Mouse (Mus musculus) limb, embryonic 12.5 days (tissue): ENCODE measurements around the gene A4galt. TPM values are rescaled to one million over a fixed set of nuclear protein-coding genes. Genes with fewer than 3 reads are reported as not detected.
A peak's percentile ranks its signal among the peaks of the same experiment; 100 is the strongest.

Experiments
- ATAC-seq: fragments of 200-750 bp; cut with Nextera tagmentation; 2 replicates; pipeline ENCODE4 v1.8.0; 2017; ENCODE audit warnings: low read depth, moderate TSS enrichment; ENCODE audit not compliant: insufficient number of reproducible peaks, insufficient read depth, low FRiP score, low TSS enrichment
- H3K27ac ChIP-seq: fragments of 300-500 bp; sonication (generic); 2 replicates; pipeline ENCODE4 v1.5.1; 2016; ENCODE audit warnings: mild to moderate bottlenecking, moderate library complexity
- H3K27me3 ChIP-seq: fragments of 300-500 bp; sonication (generic); 2 replicates; pipeline ENCODE4 v1.6.1; 2016; ENCODE audit warnings: mild to moderate bottlenecking, moderate library complexity
- H3K36me3 ChIP-seq: fragments of 300-500 bp; sonication (generic); 2 replicates; pipeline ENCODE4 v1.6.1; 2016; ENCODE audit warnings: mild to moderate bottlenecking, moderate library complexity
- H3K4me1 ChIP-seq: fragments of 300-500 bp; sonication (generic); replicated peaks from 2 replicates; pipeline ENCODE4 v1.6.1; 2016
- H3K4me2 ChIP-seq: fragments of 300-500 bp; sonication (generic); 2 replicates; pipeline ENCODE4 v1.6.1; 2016; ENCODE audit warnings: mild to moderate bottlenecking, moderate library complexity
- H3K4me3 ChIP-seq: fragments of 300-500 bp; sonication (generic); replicated peaks from 2 replicates; pipeline ENCODE4 v1.5.1; 2016; ENCODE audit warnings: mild to moderate bottlenecking
- H3K9ac ChIP-seq: fragments of 300-500 bp; sonication (generic); replicated peaks from 2 replicates; pipeline ENCODE4 v1.6.1; 2016; ENCODE audit warnings: mild to moderate bottlenecking, moderate library complexity
- H3K9me3 ChIP-seq: fragments of 300-500 bp; sonication (generic); 2 replicates; pipeline ENCODE4 v1.6.1; 2016; ENCODE audit warnings: mild to moderate bottlenecking, moderate library complexity
- WGBS: fragments of 180-500 bp; shearing (Covaris S2); methylation state at CpG from one replicate; pipeline ENCODE4 v1.1.7; 2016; 5-methylcytosine and 5-hydroxymethylcytosine counted together
- polyA plus RNA-seq: library from polyadenylated mRNA; unstranded; fragments of >200 nt; fragmentation: Nextera tagmentation; extraction: Ambion mirVana; gene quantifications from 2 replicates; pipeline ENCODE4 v1.2.1, GENCODE M21; 2016

Gene A4galt
- polyA plus RNA-seq, result 0.16 TPM in 1 of 2 replicates, not detected in the other

- H3K36me3 ChIP-seq, result no peaks in the 10 kb centered on the region
- H3K4me3 ChIP-seq, result peak within 1 kb of the TSS; percentile 52
- peaks cover 12% of the 10 kb centered on the region for H3K4me1 ChIP-seq
- 1% methylated on average over 66 of the region's 66 CpGs for WGBS
- peak within 1 kb of the TSS; percentile 94 for H3K4me2 ChIP-seq
- H3K9ac ChIP-seq, result peak within 1 kb of the TSS; percentile 56
- ATAC-seq, result peak; percentile 47; the same call in 1 of the 2 replicates
- H3K9me3 ChIP-seq, result peaks cover 3% of the 10 kb centered on the region; the same call in 1 of the 2 replicates
- H3K27ac ChIP-seq, result no peak within 1 kb of the TSS
- H3K27me3 ChIP-seq, result peaks cover 57% of the 10 kb centered on the region
Measured at GRCm38 (mm10) chr15:83251176-83252004, at the start of gene A4galt. Gene A4galt (minus strand): TSS chr15:83251774.

- no peak overlapping the region for H3K27ac ChIP-seq
- peaks cover 48% of the 10 kb centered on the region for H3K36me3 ChIP-seq
- no peaks in the 10 kb centered on the region for H3K27me3 ChIP-seq
- no peaks in the 10 kb centered on the region for H3K9me3 ChIP-seq
- no peak for ATAC-seq
- H3K4me1 ChIP-seq, result peaks cover 14% of the 10 kb centered on the region
- 55% methylated on average over 10 of the region's 10 CpGs for whole genome bisulfite sequencing
- H3K9ac ChIP-seq, result no peak overlapping the region
- H3K4me2 ChIP-seq, result no peak overlapping the region
- no peak overlapping the region for H3K4me3 ChIP-seq
Measured at GRCm38 (mm10) chr15:83299916-83300582, 48.5 kb upstream of the A4galt start.

GRCm38 (mm10) chr15:83299450-83299849 lies 47.9 kb upstream of the A4galt start:
- Histone ChIP-seq H3K4me2 (no peak overlapping the region), H3K36me3 (peaks cover 42% of the 10 kb centered on the region), H3K9ac (no peak overlapping the region), H3K4me1 (peaks cover 15% of the 10 kb centered on the region), H3K4me3 (no peak overlapping the region), H3K9me3 (no peaks in the 10 kb centered on the region), H3K27me3 (no peaks in the 10 kb centered on the region), H3K27ac (no peak overlapping the region)
- 96% methylated on average over 7 of the region's 7 CpGs for WGBS
- no peak for ATAC-seq

GRCm38 (mm10) chr15:83298810-83299209 lies 47.2 kb upstream of the A4galt start:
- no peaks in the 10 kb centered on the region for H3K27me3 ChIP-seq
- H3K4me1 ChIP-seq, result peaks cover 20% of the 10 kb centered on the region
- WGBS, result 88% methylated on average over 2 of the region's 2 CpGs
- H3K36me3 ChIP-seq, result peaks cover 37% of the 10 kb centered on the region
- H3K4me2 ChIP-seq, result no peak overlapping the region
- no peak for ATAC-seq
- no peak overlapping the region for H3K4me3 ChIP-seq
- no peak overlapping the region for H3K9ac ChIP-seq
- no peak overlapping the region for H3K27ac ChIP-seq
- no peaks in the 10 kb centered on the region for H3K9me3 ChIP-seq

GRCm38 (mm10) chr15:83298313-83298712 lies 46.7 kb upstream of the A4galt start:
- H3K4me1 ChIP-seq, result peaks cover 20% of the 10 kb centered on the region
- peaks cover 35% of the 10 kb centered on the region for H3K36me3 ChIP-seq
- 85% methylated on average over 8 of the region's 8 CpGs for WGBS

GRCm38 (mm10) chr15:83296771-83297311 lies 45.3 kb upstream of the A4galt start:
- Histone ChIP-seq H3K9ac (no peak overlapping the region), H3K4me3 (no peak overlapping the region), H3K4me2 (no peak overlapping the region), H3K27ac (no peak overlapping the region), H3K4me1 (peaks cover 25% of the 10 kb centered on the region), H3K27me3 (no peaks in the 10 kb centered on the region), H3K36me3 (peaks cover 24% of the 10 kb centered on the region), H3K9me3 (no peaks in the 10 kb centered on the region)
- WGBS, result 54% methylated on average over 7 of the region's 8 CpGs
- ATAC-seq, result peak; percentile 53; the same call in 1 of the 2 replicates

More at GRCm38 (mm10) chr15:83298313-83298712, 46.7 kb upstream of the A4galt start:
- ATAC-seq, result no peak
- no peak overlapping the region for H3K4me2 ChIP-seq
- no peak overlapping the region for H3K4me3 ChIP-seq
- no peak overlapping the region for H3K27ac ChIP-seq
- no peak overlapping the region for H3K9ac ChIP-seq
- no peaks in the 10 kb centered on the region for H3K9me3 ChIP-seq
- no peaks in the 10 kb centered on the region for H3K27me3 ChIP-seq

GRCm38 (mm10) chr15:83296050-83296449 lies 44.5 kb upstream of the A4galt start:
- H3K27me3 ChIP-seq, result no peaks in the 10 kb centered on the region
- no peak for ATAC-seq
- H3K4me1 ChIP-seq, result peaks cover 25% of the 10 kb centered on the region
- no peak overlapping the region for H3K27ac ChIP-seq
- H3K9me3 ChIP-seq, result no peaks in the 10 kb centered on the region
- H3K9ac ChIP-seq, result no peak overlapping the region
- H3K4me3 ChIP-seq, result no peak overlapping the region
- no peak overlapping the region for H3K4me2 ChIP-seq
- 91% methylated on average over 4 of the region's 4 CpGs for WGBS
- peaks cover 22% of the 10 kb centered on the region for H3K36me3 ChIP-seq

GRCm38 (mm10) chr15:83294954-83295353 lies 43.4 kb upstream of the A4galt start:
- Histone ChIP-seq H3K27ac (no peak overlapping the region), H3K9ac (no peak overlapping the region), H3K36me3 (peaks cover 12% of the 10 kb centered on the region), H3K4me1 (peaks cover 25% of the 10 kb centered on the region), H3K4me3 (no peak overlapping the region), H3K4me2 (no peak overlapping the region), H3K27me3 (no peaks in the 10 kb centered on the region), H3K9me3 (no peaks in the 10 kb centered on the region)
- 79% methylated on average over 3 of the region's 3 CpGs for WGBS
- no peak for ATAC-seq

GRCm38 (mm10) chr15:83293706-83294645 lies 42.4 kb upstream of the A4galt start:
- WGBS, result 83% methylated on average over 8 of the region's 8 CpGs
- H3K27me3 ChIP-seq, result no peaks in the 10 kb centered on the region
- H3K27ac ChIP-seq, result 0 out of 2 replicates have a peak overlapping the region, but pooled peaks have one; percentile 35
- no peak overlapping the region for H3K9ac ChIP-seq
- no peak overlapping the region for H3K4me3 ChIP-seq
- H3K36me3 ChIP-seq, result peaks cover 4% of the 10 kb centered on the region
- no peak for ATAC-seq
- no peaks in the 10 kb centered on the region for H3K9me3 ChIP-seq
- H3K4me2 ChIP-seq, result no peak overlapping the region
- peaks cover 25% of the 10 kb centered on the region for H3K4me1 ChIP-seq

GRCm38 (mm10) chr15:83293144-83293543 lies 41.6 kb upstream of the A4galt start:
- Histone ChIP-seq H3K27ac (no peak overlapping the region), H3K9me3 (no peaks in the 10 kb centered on the region), H3K27me3 (no peaks in the 10 kb centered on the region), H3K4me3 (no peak overlapping the region), H3K4me2 (no peak overlapping the region), H3K9ac (no peak overlapping the region), H3K4me1 (peaks cover 25% of the 10 kb centered on the region), H3K36me3 (no peaks in the 10 kb centered on the region; the same call in 1 of the 2 replicates)
- 79% methylated on average over 6 of the region's 6 CpGs for WGBS
- ATAC-seq, result no peak
